Mouse (Mus musculus): ENCODE results near the gene Eif4e1b. TPM values are rescaled to one million over a fixed set of nuclear protein-coding genes. Genes with fewer than 3 reads are reported as not detected.

Eif4e1b gene
- total RNA-seq, 2 experiments from 2014 or later = not detected

Other genes starting within 250 kb of the Eif4e1b start
- 100 to 1,000 TPM; 145 to 160 TPM for gene 4833439L19Rik, start 218.6 kb upstream of the Eif4e1b start, total RNA-seq (2021)
- 1 to 10 TPM; 2.3 to 3.2 TPM for gene Arl10, start 209.0 kb upstream of the Eif4e1b start, total RNA-seq (2021)
- gene Nop16, start 193.9 kb upstream of the Eif4e1b start, total RNA-seq (2021) = 10 to 100 TPM; 16.5 to 17.4 TPM
- 100 to 1,000 TPM; 144 to 150 TPM for gene Higd2a, start 193.8 kb upstream of the Eif4e1b start, total RNA-seq (2021)
- gene Cltb, start 172.7 kb upstream of the Eif4e1b start, total RNA-seq (2021) = 100 to 1,000 TPM; 117 to 135 TPM
- gene Faf2, start 162.2 kb upstream of the Eif4e1b start, total RNA-seq (2021) = 10 to 100 TPM; 14.1 to 15.4 TPM
- 10 to 100 TPM; 24.8 to 30.6 TPM for gene Rnf44, start 90.1 kb upstream of the Eif4e1b start, total RNA-seq (2021)
- gene Cdhr2, start 82.5 kb upstream of the Eif4e1b start, total RNA-seq (2021) = not detected
- not detected for gene Gprin1, start 34.1 kb upstream of the Eif4e1b start, total RNA-seq (2021)
- not detected for gene Sncb, start 17.4 kb upstream of the Eif4e1b start, total RNA-seq (2021)
- gene Tspan17, start 5.4 kb downstream of the Eif4e1b start, total RNA-seq (2021) = 10 to 100 TPM; 14.2 to 18.0 TPM
- 1 to 10 TPM; 8.7 to 9.0 TPM for gene Unc5a, start 165.4 kb downstream of the Eif4e1b start, total RNA-seq (2021)
- under 1 TPM; 0.40 to 0.74 TPM for gene Hk3, start 237.4 kb downstream of the Eif4e1b start, total RNA-seq (2021)